Mouse (Mus musculus) c-Kit-positive CD71-positive TER-119-positive erythroid progenitor cells, embryonic 14.5 days (primary cell): ENCODE results near the gene Syt3.

Experiments
- DNase-seq: peaks from one replicate; pipeline ENCODE4 v3.0.0-alpha.2; 2013; ENCODE audit warnings: low spot score

Syt3 gene

GRCm38 (mm10) chr7:44383980-44384715 lies at the start of gene Syt3:
Syt3 (plus strand) TSS chr7:44384102.
- no peak for DNase-seq

GRCm38 (mm10) chr7:44334139-44334538 lies 49.8 kb upstream of the Syt3 start:
- no peak for DNase-seq

- DNase-seq = no peak
Measured at GRCm38 (mm10) chr7:44335031-44335878, 48.6 kb upstream of the Syt3 start.

GRCm38 (mm10) chr7:44336046-44337021 lies 47.6 kb upstream of the Syt3 start:
- no peak for DNase-seq

- no peak for DNase-seq
Measured at GRCm38 (mm10) chr7:44337121-44337849, 46.6 kb upstream of the Syt3 start.

- no peak for DNase-seq
Measured at GRCm38 (mm10) chr7:44340226-44340625, 43.7 kb upstream of the Syt3 start.

- DNase-seq = no peak
Measured at GRCm38 (mm10) chr7:44341119-44341518, 42.8 kb upstream of the Syt3 start.

GRCm38 (mm10) chr7:44341714-44342113 lies 42.2 kb upstream of the Syt3 start:
- DNase-seq = no peak

GRCm38 (mm10) chr7:44343459-44344015 lies 40.4 kb upstream of the Syt3 start:
- no peak for DNase-seq

GRCm38 (mm10) chr7:44344622-44345021 lies 39.3 kb upstream of the Syt3 start:
- DNase-seq = no peak

GRCm38 (mm10) chr7:44349043-44349442 lies 34.9 kb upstream of the Syt3 start:
- no peak for DNase-seq

- peak; percentile 77 for DNase-seq
Measured at GRCm38 (mm10) chr7:44350957-44351711, 32.8 kb upstream of the Syt3 start.

GRCm38 (mm10) chr7:44351881-44352749 lies 31.8 kb upstream of the Syt3 start:
- no peak for DNase-seq

GRCm38 (mm10) chr7:44352750-44353600 lies 30.9 kb upstream of the Syt3 start:
- no peak for DNase-seq

GRCm38 (mm10) chr7:44353601-44354340 lies 30.1 kb upstream of the Syt3 start:
- DNase-seq = no peak

GRCm38 (mm10) chr7:44355411-44355810 lies 28.5 kb upstream of the Syt3 start:
- DNase-seq = no peak
